Comparison of ENCODE assay signal across 8 mouse cellular contexts in the genomic region with DNA sequence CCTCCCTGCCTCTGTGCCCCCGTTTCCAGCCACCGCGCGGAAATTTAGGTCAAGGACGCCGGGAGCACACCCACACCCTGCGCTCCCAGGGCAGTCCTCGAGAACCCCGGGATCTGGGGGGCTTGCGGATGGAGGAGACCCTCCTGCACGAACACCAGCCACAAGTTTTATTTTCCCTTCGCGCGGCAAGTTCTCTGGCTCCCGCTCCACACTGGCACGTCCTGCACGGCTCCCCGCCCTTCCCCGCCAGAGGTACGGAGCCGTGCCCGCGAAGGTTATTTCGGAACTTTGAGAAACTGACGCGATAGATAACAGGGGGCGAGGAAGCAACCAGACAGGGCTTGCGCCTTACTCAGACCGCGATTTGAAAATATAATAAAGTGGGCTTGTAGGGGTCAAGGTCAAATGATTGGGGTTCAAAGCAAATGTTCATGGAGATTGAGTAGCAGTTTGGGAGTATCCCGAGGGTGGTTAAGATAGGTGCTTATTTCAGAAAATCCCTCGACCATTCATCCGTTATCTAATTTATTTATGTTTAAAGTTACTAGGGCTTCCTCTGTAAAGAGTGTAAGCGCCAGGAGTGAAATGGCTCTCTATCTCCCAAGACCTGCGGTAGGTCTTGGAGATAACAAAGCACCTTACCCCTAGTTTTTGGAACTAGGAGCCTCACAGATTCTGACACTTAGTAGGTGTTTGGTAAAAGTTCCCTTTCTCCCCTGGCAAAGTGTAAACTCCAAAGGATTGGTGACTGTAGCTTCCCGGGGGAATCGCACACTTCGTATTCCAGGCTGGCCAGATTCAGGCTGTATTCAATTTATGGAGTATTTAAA. TPM values are rescaled to one million over a fixed set of nuclear protein-coding genes. Genes with fewer than 3 reads are reported as not detected.
DNase-seq lines count a peak whose midpoint lies in the region; ATAC-seq and TF ChIP-seq lines count a peak whose summit lies in the region.

No protein-coding gene starts in this region.

- WGBS in bone marrow, adult 2 months: 6% methylated on average over 38 of the region's 38 CpGs
- 2% methylated on average over 38 of the region's 38 CpGs for WGBS in forebrain, embryonic 16.5 days
- WGBS in limb, embryonic 12.5 days: 4% methylated on average over 38 of the region's 38 CpGs
- WGBS in midbrain, embryonic 16.5 days: 4% methylated on average over 38 of the region's 38 CpGs

- H3K4me2 ChIP-seq in forebrain, embryonic 16.5 days (ENCODE audit: low read length): peak overlapping the region; percentile 91
- peak overlapping the region; percentile 83 for H3K4me2 ChIP-seq in limb, embryonic 12.5 days
- H3K4me2 ChIP-seq in midbrain, embryonic 16.5 days (ENCODE audit: low read length): peak overlapping the region; percentile 90

- H3K9ac ChIP-seq in forebrain, embryonic 16.5 days (replicated peaks; ENCODE audit: low read depth, low read length): peak overlapping the region; percentile 79
- peak overlapping the region; percentile 83 for H3K9ac ChIP-seq in limb, embryonic 12.5 days (replicated peaks)
- peak overlapping the region; percentile 92 for H3K9ac ChIP-seq in midbrain, embryonic 16.5 days (ENCODE audit: low read depth, low read length)

- no peaks in the 10 kb centered on the region; the same call in 1 of the 2 replicates for H3K4me1 ChIP-seq in bone marrow, adult 2 months (ENCODE audit: control insufficient read depth, insufficient read depth, low read length)
- peaks cover 29% of the 10 kb centered on the region for H3K4me1 ChIP-seq in forebrain, embryonic 16.5 days (replicated peaks; ENCODE audit: control insufficient read depth, insufficient read depth, low read length)
- peaks cover 32% of the 10 kb centered on the region for H3K4me1 ChIP-seq in limb, embryonic 12.5 days (replicated peaks)
- H3K4me1 ChIP-seq in midbrain, embryonic 16.5 days (ENCODE audit: control insufficient read depth, insufficient read depth, low read length): peaks cover 30% of the 10 kb centered on the region

- ATAC-seq in forebrain, embryonic 16.5 days: peak; percentile 64
- no peak; the same call in none of the 2 replicates for ATAC-seq in limb, embryonic 12.5 days (ENCODE audit: insufficient number of reproducible peaks, insufficient read depth, low FRiP score, low TSS enrichment, low read depth)
- ATAC-seq in midbrain, embryonic 16.5 days: peak; percentile 74; the same call in 1 of the 2 replicates

- TF ChIP-seq CTCF in bone marrow, adult 2 months (IDR thresholded peaks at IDR 0.05; ENCODE audit: control insufficient read depth, insufficient read depth, low read length): no peak

- no peaks in the 10 kb centered on the region for H3K9me3 ChIP-seq in forebrain, embryonic 16.5 days (ENCODE audit: control insufficient read depth, low read length)
- no peaks in the 10 kb centered on the region for H3K9me3 ChIP-seq in limb, embryonic 12.5 days
- no peaks in the 10 kb centered on the region for H3K9me3 ChIP-seq in midbrain, embryonic 16.5 days (replicated peaks; ENCODE audit: control insufficient read depth, low read length, poor library complexity, severe bottlenecking)

- peak overlapping the region; percentile 81 for H3K27ac ChIP-seq in bone marrow, adult 2 months (ENCODE audit: control insufficient read depth, insufficient read depth, low read depth, low read length, poor library complexity)
- peak overlapping the region; percentile 77 for H3K27ac ChIP-seq in forebrain, embryonic 16.5 days (ENCODE audit: low read length)
- peak overlapping the region; percentile 93 for H3K27ac ChIP-seq in limb, embryonic 12.5 days
- peak overlapping the region; percentile 90 for H3K27ac ChIP-seq in midbrain, embryonic 16.5 days (ENCODE audit: low read length)

- H3K4me3 ChIP-seq in bone marrow, adult 2 months (replicated peaks; ENCODE audit: control insufficient read depth, low read depth, low read length): peak overlapping the region; percentile 88
- peak overlapping the region; percentile 88 for H3K4me3 ChIP-seq in forebrain, embryonic 16.5 days (replicated peaks; ENCODE audit: low read length)
- H3K4me3 ChIP-seq in limb, embryonic 12.5 days (replicated peaks): peak overlapping the region; percentile 93
- H3K4me3 ChIP-seq in midbrain, embryonic 16.5 days (ENCODE audit: low read depth, low read length): peak overlapping the region; percentile 95

- no peaks in the 10 kb centered on the region for H3K36me3 ChIP-seq in forebrain, embryonic 16.5 days (ENCODE audit: control insufficient read depth, insufficient read depth)
- H3K36me3 ChIP-seq in limb, embryonic 12.5 days: no peaks in the 10 kb centered on the region
- no peaks in the 10 kb centered on the region for H3K36me3 ChIP-seq in midbrain, embryonic 16.5 days (ENCODE audit: control insufficient read depth, insufficient read depth, low read length)

- DNase-seq in ovary, adult 18-20 months (ENCODE audit: low spot score): peak; percentile 42
- no peak for DNase-seq in ovary, postnatal 36 days (ENCODE audit: low spot score)
- no peak for DNase-seq in layer of hippocampus, adult 9-11 months
- DNase-seq in retina, embryonic 14.5 days (ENCODE audit: low spot score): no peak

- H3K27me3 ChIP-seq in forebrain, embryonic 16.5 days (replicated peaks; ENCODE audit: control insufficient read depth, insufficient read depth, low read length): no peaks in the 10 kb centered on the region
- H3K27me3 ChIP-seq in limb, embryonic 12.5 days: no peaks in the 10 kb centered on the region
- no peaks in the 10 kb centered on the region for H3K27me3 ChIP-seq in midbrain, embryonic 16.5 days (ENCODE audit: control insufficient read depth, insufficient read depth, low read depth, low read length)

- 0 out of 2 replicates have a peak, but pooled peaks have one; percentile 28 for TF ChIP-seq POLR2A in bone marrow, adult 2 months (IDR thresholded peaks at IDR 0.05; ENCODE audit: borderline replicate concordance, control insufficient read depth, low read depth, low read length)

RNA-seq across cellular contexts. Expression of a gene that starts 0.7 kb away (rescaled TPM):
- 16.4 and 21.9 TPM in 2 replicates for polyA plus RNA-seq in bone marrow, adult 2 months (2011; ENCODE audit: insufficient read depth, insufficient read length, low replicate concordance, missing spikeins)
- polyA plus RNA-seq in forebrain, embryonic 16.5 days (2015; fragmentation: Nextera tagmentation; extraction: Ambion mirVana): 19.7 and 23.4 TPM in 2 replicates
- 16.8 and 24.0 TPM in 2 replicates for polyA plus RNA-seq in limb, embryonic 12.5 days (2016; fragmentation: Nextera tagmentation; extraction: Ambion mirVana)
- 29.4 and 32.8 TPM in 2 replicates for polyA plus RNA-seq in midbrain, embryonic 16.5 days (2015; fragmentation: Nextera tagmentation; extraction: Ambion mirVana)
